Mouse (Mus musculus): ENCODE data around the gene Car12. TPM values are rescaled to one million over a fixed set of nuclear protein-coding genes. Genes with fewer than 3 reads are reported as not detected.
"Not testable (repeated sequence)": the region's sequence is repeated elsewhere in the genome, so short reads cannot be mapped to it uniquely, and the experiment has no call there.

The Car12 gene
- polyA plus RNA-seq, 1 experiment from 2014 or later = 1.1 TPM

DNA sequence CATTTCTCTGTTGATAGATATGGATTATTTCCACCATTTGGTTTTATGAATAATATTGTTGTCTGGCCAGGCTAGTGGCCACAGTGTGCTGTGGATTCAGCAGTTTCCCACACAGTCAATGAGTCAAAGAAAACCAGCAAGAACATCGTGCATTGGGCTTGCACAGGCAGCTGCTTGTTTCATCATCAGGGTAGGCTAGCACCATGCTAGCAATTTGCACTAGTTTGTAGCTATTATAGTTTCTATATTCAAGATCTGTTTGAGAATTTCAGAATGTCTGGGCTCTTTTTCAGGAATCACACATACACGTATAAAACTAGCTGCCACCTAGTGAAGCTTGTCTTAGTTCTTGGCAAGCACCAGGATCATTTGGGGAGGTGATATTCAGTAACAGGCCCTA, 21.6 kb downstream of the Car12 start:
- no peak for ATAC-seq
- no peak overlapping the region for H3K4me3 ChIP-seq (replicated peaks)
- no peaks in the 10 kb centered on the region for H3K9me3 ChIP-seq
- WGBS = 95% methylated on average over 2 of the region's 2 CpGs
- no peak overlapping the region for H3K27ac ChIP-seq
- H3K4me2 ChIP-seq (replicated peaks) = no peak overlapping the region
- H3K27me3 ChIP-seq = 0 out of 2 replicates have a peak, but pooled peaks cover 2% of the 10 kb centered on the region
- no peak overlapping the region for H3K9ac ChIP-seq (replicated peaks)
- H3K4me1 ChIP-seq (replicated peaks) = 0 out of 2 replicates have a peak, but pooled peaks cover 4% of the 10 kb centered on the region
- H3K36me3 ChIP-seq = no peaks in the 10 kb centered on the region

DNA sequence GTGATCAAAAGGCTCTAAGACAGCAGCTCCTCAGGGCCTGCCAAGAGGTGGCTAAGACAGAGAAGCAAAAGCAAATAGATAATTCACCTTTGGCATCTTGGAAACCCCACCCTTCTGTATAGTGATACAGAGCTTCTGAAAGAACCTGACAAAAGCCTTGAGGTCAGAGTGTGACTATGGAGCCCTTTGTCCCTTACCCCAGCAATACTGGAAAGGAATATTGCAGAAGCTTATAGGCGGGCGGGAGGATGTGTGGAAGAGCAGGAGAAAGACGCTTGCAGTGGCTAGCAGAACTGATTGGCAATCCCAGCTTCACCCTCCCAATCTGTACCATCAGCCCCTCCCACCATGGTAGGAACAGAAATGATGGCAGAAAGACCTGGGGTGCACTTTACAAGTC, 22.5 kb downstream of the Car12 start:
- no peaks in the 10 kb centered on the region for H3K36me3 ChIP-seq
- H3K27ac ChIP-seq = no peak overlapping the region
- H3K4me1 ChIP-seq (replicated peaks) = 0 out of 2 replicates have a peak, but pooled peaks cover 4% of the 10 kb centered on the region
- no peak overlapping the region for H3K4me2 ChIP-seq (replicated peaks)
- 0 out of 2 replicates have a peak, but pooled peaks cover 2% of the 10 kb centered on the region for H3K27me3 ChIP-seq
- no peak overlapping the region for H3K4me3 ChIP-seq (replicated peaks)
- H3K9me3 ChIP-seq = no peaks in the 10 kb centered on the region
- ATAC-seq = no peak
- H3K9ac ChIP-seq (replicated peaks) = no peak overlapping the region
- 81% methylated on average over 3 of the region's 3 CpGs for WGBS

DNA sequence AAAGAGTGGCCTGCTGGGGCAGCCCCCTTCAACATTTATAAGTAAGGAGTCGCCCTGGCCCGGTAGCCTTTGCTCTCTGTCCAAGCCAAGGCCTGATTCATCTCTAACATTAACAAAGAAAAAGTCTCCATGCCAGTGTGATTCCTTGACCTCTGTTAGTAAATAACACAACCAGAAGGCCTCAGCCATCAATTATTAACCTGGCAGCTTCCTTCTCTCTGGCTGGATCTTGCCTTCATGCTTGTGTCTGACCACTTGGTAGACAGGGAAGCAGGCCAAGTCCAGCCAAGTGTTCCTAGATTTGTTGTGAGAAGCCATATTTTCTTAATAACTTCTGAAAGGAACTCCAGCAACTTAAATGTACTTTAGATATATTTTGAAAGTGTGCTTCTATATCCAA, 23.1 kb downstream of the Car12 start:
- no peak overlapping the region for H3K4me3 ChIP-seq (replicated peaks)
- no peak overlapping the region for H3K4me2 ChIP-seq (replicated peaks)
- no peaks in the 10 kb centered on the region for H3K36me3 ChIP-seq
- no peak overlapping the region for H3K9ac ChIP-seq (replicated peaks)
- 0 out of 2 replicates have a peak, but pooled peaks cover 4% of the 10 kb centered on the region for H3K4me1 ChIP-seq (replicated peaks)
- 0 out of 2 replicates have a peak, but pooled peaks cover 2% of the 10 kb centered on the region for H3K27me3 ChIP-seq
- no peak for ATAC-seq
- H3K9me3 ChIP-seq = no peaks in the 10 kb centered on the region
- no peak overlapping the region for H3K27ac ChIP-seq
- WGBS = 93% methylated on average over 2 of the region's 2 CpGs

DNA sequence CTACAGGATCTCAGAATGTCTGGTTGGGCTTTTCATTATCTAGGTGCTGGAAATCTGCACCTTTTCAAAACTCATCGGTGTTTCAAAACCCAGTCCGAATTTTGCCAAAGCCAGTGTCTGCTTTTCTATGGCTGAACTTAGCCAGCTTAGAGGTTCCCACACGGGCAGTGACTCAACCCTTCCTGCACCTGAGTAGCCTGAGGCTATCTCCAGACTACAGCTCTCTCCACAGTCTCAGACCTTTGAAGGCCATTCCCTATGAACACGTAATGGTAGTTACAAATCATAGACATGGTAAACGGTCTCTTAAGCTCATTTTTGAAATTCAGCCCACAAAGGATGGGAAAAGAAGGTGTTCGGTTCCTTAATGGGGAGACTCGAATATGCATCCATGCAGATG, 26.0 kb downstream of the Car12 start:
- WGBS = 86% methylated on average over 7 of the region's 7 CpGs
- Histone ChIP-seq H3K36me3 (no peaks in the 10 kb centered on the region), H3K4me3 (replicated peaks) (no peak overlapping the region), H3K27ac (no peak overlapping the region), H3K27me3 (no peaks in the 10 kb centered on the region), H3K9me3 (no peaks in the 10 kb centered on the region), H3K4me1 (replicated peaks) (no peaks in the 10 kb centered on the region), H3K4me2 (replicated peaks) (no peak overlapping the region), H3K9ac (replicated peaks) (no peak overlapping the region)
- ATAC-seq = no peak

DNA sequence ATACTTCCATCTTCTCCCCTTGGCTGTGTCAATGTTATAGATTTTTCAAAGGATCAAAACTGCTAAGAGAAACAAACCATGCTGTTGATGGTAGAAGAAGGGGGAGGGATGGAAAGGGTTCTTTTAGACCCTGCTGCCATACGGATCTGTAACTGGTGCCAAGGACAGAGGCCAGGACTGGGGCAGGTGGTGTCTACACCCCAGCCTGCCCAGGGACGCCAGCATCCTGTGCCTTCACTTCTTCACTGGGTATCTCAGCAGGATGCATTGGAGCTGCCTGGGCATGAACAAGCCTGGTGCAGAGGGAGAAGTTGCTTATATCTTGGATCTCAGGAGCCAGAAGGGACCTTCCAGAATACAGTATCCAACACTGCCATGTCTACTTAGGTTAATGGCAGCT, 31.0 kb downstream of the Car12 start:
- Histone ChIP-seq H3K9me3 (no peaks in the 10 kb centered on the region), H3K4me3 (replicated peaks) (no peak overlapping the region), H3K27me3 (no peaks in the 10 kb centered on the region), H3K36me3 (no peaks in the 10 kb centered on the region), H3K4me1 (replicated peaks) (no peaks in the 10 kb centered on the region), H3K9ac (replicated peaks) (no peak overlapping the region), H3K4me2 (replicated peaks) (no peak overlapping the region), H3K27ac (no peak overlapping the region)
- 88% methylated on average over 2 of the region's 2 CpGs for WGBS
- ATAC-seq = no peak

DNA sequence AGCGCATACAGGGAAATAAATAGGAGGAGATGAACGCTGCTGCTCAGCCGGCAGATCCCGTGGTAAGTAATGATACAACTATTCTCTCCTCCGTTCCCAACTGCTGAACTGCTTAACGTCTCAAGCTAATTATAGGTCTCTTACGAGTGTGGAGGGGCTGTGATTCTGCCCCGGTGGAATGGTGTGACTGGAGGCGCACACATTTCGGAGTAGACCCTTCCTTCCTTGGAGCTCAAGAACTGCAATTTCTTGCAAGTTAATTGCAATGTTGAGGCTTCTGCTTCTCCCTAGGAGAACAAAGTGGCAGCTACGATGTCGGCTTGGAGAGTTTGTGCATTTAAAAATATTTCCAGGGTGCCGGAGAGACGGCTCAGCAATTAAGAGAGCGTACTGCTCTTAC, 34.9 kb downstream of the Car12 start:
- H3K9me3 ChIP-seq = no peaks in the 10 kb centered on the region
- no peaks in the 10 kb centered on the region for H3K27me3 ChIP-seq
- no peak overlapping the region for H3K4me3 ChIP-seq (replicated peaks)
- ATAC-seq = no peak
- H3K27ac ChIP-seq = no peak overlapping the region
- H3K4me2 ChIP-seq (replicated peaks) = no peak overlapping the region
- H3K9ac ChIP-seq (replicated peaks) = no peak overlapping the region
- WGBS = 92% methylated on average over 15 of the region's 15 CpGs
- no peaks in the 10 kb centered on the region for H3K36me3 ChIP-seq
- no peaks in the 10 kb centered on the region for H3K4me1 ChIP-seq (replicated peaks)

DNA sequence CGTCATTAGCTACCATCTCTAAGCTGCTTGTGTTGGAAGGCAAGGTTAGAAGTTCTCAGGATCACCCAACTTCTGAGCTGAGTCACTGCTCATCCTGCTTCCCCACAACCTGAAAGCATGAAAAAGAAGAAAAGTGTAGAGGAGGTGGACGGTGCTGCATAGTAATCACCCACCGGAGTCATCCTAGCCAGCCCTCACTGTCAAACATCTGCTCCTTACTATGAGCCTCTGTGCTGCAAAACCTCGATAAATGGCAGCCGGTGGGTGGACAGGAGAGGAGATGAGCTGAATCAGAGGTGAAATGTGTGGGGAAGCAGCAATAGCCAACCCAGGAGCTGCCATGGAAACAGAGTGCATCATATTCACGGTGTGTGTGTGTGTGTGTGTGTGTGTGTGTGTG, 39.4 kb downstream of the Car12 start:
- Histone ChIP-seq H3K4me1 (replicated peaks) (no peaks in the 10 kb centered on the region), H3K4me2 (replicated peaks) (no peak overlapping the region), H3K9ac (replicated peaks) (no peak overlapping the region), H3K27ac (no peak overlapping the region), H3K36me3 (no peaks in the 10 kb centered on the region), H3K9me3 (no peaks in the 10 kb centered on the region), H3K4me3 (replicated peaks) (no peak overlapping the region), H3K27me3 (no peaks in the 10 kb centered on the region)
- no peak for ATAC-seq
- 82% methylated on average over 6 of the region's 6 CpGs for WGBS

DNA sequence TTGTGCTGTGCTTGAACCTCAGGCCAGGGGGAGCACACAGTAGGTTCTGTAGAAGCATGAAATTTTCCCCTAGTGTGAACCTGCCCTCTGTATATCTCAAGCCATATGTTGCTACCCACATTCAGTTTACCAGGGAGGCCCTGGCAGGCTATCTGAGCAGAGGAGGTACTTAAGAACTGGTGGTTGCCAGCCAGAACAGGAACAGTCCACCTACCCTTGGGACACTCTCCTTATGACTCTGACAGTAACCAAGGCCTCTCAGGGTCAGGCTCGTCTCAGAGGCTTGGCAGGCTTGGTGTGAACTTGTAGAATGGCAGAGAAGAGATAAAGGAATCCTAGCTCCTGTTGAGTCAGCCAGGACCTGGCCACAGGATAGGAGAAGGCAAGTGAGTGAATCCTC, 47.5 kb downstream of the Car12 start:
- Histone ChIP-seq H3K4me2 (replicated peaks) (no peak overlapping the region), H3K9me3 (no peaks in the 10 kb centered on the region), H3K36me3 (no peaks in the 10 kb centered on the region), H3K4me1 (replicated peaks) (no peaks in the 10 kb centered on the region), H3K9ac (replicated peaks) (no peak overlapping the region), H3K27me3 (no peaks in the 10 kb centered on the region), H3K4me3 (replicated peaks) (no peak overlapping the region), H3K27ac (no peak overlapping the region)
- 64% methylated on average over 1 of the region's 1 CpGs for WGBS
- ATAC-seq = no peak

DNA sequence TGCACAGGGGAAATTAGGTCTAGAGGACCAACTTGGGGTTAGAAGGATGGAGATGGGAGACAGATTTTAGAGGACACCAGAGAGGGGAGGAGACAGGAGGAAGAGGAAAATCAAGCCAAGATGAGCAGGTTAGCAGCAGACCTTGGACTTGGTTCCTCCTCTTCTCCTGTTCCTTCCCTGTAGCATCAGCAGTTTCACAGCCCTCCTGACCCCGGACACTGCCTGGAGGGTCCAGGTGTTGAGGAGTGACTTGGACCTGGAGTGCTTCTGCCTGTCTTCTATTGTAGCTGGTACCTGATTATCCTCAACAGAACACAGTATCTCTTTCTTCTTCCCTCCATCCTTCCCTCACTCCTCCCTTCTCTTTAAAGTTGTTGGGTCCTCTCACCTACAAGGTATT, 55.2 kb downstream of the Car12 start:
- no peak overlapping the region for H3K27ac ChIP-seq
- no peak overlapping the region for H3K9ac ChIP-seq (replicated peaks)
- no peak overlapping the region for H3K4me3 ChIP-seq (replicated peaks)
- 92% methylated on average over 1 of the region's 1 CpGs for WGBS
- H3K36me3 ChIP-seq = no peaks in the 10 kb centered on the region
- H3K9me3 ChIP-seq = no peaks in the 10 kb centered on the region
- no peak overlapping the region for H3K4me2 ChIP-seq (replicated peaks)
- H3K4me1 ChIP-seq (replicated peaks) = 0 out of 2 replicates have a peak, but pooled peaks cover 4% of the 10 kb centered on the region
- no peak for ATAC-seq
- no peaks in the 10 kb centered on the region for H3K27me3 ChIP-seq

DNA sequence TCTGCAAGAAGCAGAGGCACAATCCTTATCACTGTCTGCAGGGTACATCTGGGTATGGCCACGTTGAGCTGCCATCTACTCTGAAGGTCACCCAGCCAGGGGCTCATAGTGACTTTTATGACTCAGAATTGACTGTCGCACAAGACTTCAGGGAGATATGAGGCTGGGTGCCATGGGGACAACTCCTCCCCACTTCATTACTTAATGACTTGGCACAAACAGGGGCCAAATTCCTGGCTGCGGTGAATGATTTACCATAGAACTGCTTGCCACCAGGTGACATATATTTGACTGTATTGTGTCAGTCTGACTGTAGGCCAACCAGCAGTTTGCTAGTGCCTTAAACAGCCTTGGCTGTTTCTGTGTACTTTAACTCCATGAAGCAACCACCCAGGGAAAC, 55.8 kb downstream of the Car12 start:
- no peaks in the 10 kb centered on the region for H3K27me3 ChIP-seq
- no peak overlapping the region for H3K9ac ChIP-seq (replicated peaks)
- ATAC-seq = no peak
- no peak overlapping the region for H3K4me2 ChIP-seq (replicated peaks)
- 85% methylated on average over 3 of the region's 3 CpGs for WGBS
- no peaks in the 10 kb centered on the region for H3K9me3 ChIP-seq
- no peak overlapping the region for H3K27ac ChIP-seq
- H3K36me3 ChIP-seq = no peaks in the 10 kb centered on the region
- H3K4me1 ChIP-seq (replicated peaks) = 0 out of 2 replicates have a peak, but pooled peaks cover 4% of the 10 kb centered on the region
- H3K4me3 ChIP-seq (replicated peaks) = no peak overlapping the region

DNA sequence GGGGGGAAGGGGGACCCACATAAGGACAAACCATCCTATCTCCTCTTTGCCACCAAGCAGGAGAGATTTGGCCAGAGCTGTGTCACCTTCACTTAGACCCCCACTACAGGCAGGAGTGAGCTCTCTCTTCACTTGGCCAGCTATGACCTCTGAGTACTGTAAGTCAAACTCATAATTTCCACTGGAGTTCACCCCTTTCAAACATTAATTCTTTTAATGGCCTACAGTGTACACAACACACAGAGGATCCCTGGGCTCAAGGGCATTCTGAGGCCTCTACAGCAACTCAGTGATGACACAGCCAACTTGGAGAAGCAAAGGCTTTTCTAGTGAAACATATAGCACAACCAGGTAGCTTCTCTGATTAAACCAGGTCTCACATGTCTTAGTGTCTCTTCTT, 57.2 kb downstream of the Car12 start:
- no peak overlapping the region for H3K9ac ChIP-seq (replicated peaks)
- H3K27me3 ChIP-seq = no peaks in the 10 kb centered on the region
- no peaks in the 10 kb centered on the region for H3K9me3 ChIP-seq
- no peak overlapping the region for H3K4me2 ChIP-seq (replicated peaks)
- ATAC-seq = no peak
- H3K4me3 ChIP-seq (replicated peaks) = no peak overlapping the region
- H3K27ac ChIP-seq = no peak overlapping the region
- H3K4me1 ChIP-seq (replicated peaks) = 0 out of 2 replicates have a peak, but pooled peaks cover 4% of the 10 kb centered on the region
- no peaks in the 10 kb centered on the region for H3K36me3 ChIP-seq

DNA sequence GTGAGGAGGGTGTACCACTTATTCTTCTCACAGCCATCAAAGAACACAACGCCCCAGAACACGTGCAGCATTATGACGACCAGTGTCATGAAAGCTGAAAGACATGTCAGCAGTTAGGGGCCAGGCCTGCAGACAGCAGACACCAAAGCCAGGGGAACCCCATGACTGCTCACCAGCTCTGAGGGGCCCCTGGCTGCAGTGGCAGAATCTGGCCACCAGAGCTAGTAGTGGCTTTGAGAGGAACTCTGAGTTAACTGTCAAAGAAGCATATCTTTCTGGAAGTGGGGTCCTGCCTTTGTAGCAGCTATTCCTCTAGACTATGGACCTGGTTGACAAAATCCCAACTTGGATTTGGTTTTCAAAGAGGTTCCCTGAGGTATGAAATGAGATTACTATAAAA, 71.1 kb downstream of the Car12 start:
- H3K9me3 ChIP-seq; H3K27me3 ChIP-seq; ATAC-seq; H3K4me3 ChIP-seq (replicated peaks); H3K4me2 ChIP-seq (replicated peaks); H3K9ac ChIP-seq (replicated peaks); H3K27ac ChIP-seq; H3K4me1 ChIP-seq (replicated peaks): not testable (repeated sequence)
- WGBS = 83% methylated on average over 1 of the region's 3 CpGs
- peaks cover 21% of the 10 kb centered on the region for H3K36me3 ChIP-seq

DNA sequence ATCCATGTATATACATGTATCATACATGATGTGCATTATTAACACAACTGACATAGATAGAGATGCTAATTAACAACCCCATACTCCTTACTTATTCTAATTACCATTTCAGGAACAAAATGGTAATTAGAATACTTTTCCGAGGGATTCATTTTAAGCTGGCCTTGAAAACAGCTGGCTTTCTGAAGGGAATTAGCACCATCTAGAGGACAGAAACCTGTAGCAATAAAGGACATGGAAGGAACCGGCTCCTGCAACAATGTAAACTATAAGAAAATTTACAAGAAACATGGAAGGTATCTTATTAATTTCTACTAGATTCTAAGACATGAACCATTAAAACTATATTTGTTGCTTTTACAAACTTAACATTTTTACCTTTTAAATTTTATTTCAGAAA, 74.3 kb downstream of the Car12 start:
- Histone ChIP-seq H3K4me3 (replicated peaks) (no peak overlapping the region), H3K36me3 (peaks cover 22% of the 10 kb centered on the region), H3K27ac (no peak overlapping the region), H3K4me2 (replicated peaks) (no peak overlapping the region), H3K27me3 (no peaks in the 10 kb centered on the region), H3K9me3 (no peaks in the 10 kb centered on the region), H3K4me1 (replicated peaks) (no peaks in the 10 kb centered on the region), H3K9ac (replicated peaks) (no peak overlapping the region)
- WGBS = 10% methylated on average over 2 of the region's 2 CpGs
- ATAC-seq = no peak
